Mouse (Mus musculus): ENCODE data around the gene Gm6614.

- TF ChIP-seq CTCF (IDR thresholded peaks at IDR 0.05; ENCODE audit: low read depth, low read length), result no peak
- no peak for TF ChIP-seq POLR2A (IDR thresholded peaks at IDR 0.05; ENCODE audit: extremely low read depth, insufficient read depth, low read length)
Observed at GRCm38 (mm10) chr6:141962420-141962819, 48.8 kb downstream of the Gm6614 start.
